Mouse (Mus musculus) retina, postnatal 7 days (tissue): Measurements from ENCODE around the gene Cnbp.

Experiments used
- DNase-seq: peaks from one replicate; pipeline ENCODE4 v3.0.0-alpha.2; 2012; ENCODE audit warnings: low read depth, low spot score

Gene Cnbp

DNA sequence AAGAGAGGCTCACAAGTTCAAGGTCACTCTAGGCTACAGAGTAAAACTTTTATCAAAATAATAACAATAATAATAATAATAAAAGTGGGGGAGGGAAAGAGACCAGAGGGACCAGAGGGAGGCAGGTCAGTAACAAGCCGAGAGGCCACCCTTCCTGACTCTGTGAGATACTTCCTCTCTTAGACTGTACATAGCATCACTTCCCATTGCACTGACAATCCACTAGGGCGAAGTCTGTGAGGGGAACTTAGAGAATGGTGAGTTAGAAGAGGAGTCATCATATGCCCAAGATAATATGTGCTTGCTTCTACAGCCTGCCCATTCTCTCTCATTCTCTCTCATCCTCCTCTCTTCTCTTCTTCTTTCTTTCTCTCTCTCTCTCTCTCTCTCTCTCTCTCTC, 44.9 kb downstream of the Cnbp start:
- DNase-seq = no peak

- no peak for DNase-seq
Observed at GRCm38 (mm10) chr6:87805448-87805847, 45.5 kb downstream of the Cnbp start.

- DNase-seq = no peak
Observed at GRCm38 (mm10) chr6:87804886-87805285, 46.0 kb downstream of the Cnbp start.

DNA sequence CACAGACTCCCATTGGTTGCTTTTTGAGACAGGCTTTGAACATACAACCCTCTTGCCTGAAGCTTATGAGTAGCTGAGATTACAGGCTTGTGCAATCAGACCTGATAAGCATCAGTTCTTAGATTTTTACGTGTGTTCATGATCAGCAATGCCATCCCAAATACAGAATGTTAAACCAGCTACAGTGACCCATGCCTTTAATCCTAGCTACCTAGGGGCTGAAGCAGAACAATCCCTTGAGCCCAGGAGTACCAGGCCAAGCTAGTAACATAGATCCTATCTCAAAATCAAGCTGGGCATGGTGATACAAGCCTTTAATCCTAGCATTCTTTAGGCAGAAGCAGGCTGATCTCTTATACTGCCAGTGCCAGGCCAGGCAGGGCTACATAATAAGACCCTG, 46.9 kb downstream of the Cnbp start:
- no peak for DNase-seq

GRCm38 (mm10) chr6:87802462-87802861, 48.4 kb downstream of the Cnbp start:
- no peak for DNase-seq

DNA sequence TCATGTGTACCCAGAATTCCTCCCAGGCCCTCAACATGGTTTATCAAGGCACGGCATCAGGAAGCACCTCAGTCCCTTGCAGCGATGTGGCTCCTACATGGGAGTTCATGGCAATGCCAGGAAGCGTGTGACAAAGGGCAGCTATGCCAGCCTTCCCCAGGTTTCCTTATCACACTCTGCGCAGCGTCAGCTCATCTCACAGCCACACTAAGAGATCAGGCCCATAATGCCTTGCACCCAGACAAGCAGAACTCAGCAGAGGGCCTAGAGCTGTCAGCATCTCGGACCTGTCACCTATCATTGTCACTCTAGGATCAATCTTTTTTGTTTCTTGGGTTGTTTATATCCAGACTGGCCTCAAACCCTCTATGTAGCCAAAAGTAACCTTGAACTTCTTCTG, 51.3 kb downstream of the Cnbp start:
- no peak for DNase-seq

DNA sequence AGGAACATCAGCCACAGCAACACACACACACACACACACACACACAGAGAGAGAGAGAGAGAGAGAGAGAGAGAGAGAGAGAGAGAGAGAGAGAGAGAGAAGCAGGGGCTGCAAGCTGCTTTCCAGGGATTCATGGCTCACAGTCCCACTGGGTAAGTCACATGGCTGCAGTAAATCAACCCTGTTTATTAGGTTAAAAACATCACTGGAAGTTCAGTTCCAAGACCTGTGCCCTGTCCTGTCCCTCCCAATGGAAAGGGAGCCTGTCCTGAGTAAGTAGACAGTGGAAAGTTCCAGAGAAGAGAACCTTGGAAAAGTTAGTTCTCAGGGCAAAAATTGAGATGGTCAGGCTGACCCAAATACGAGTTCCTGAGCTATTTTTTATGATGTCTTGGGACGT, 53.6 kb downstream of the Cnbp start:
- DNase-seq = no peak

- DNase-seq = no peak
Observed at GRCm38 (mm10) chr6:87796251-87796880, 54.5 kb downstream of the Cnbp start.

DNA sequence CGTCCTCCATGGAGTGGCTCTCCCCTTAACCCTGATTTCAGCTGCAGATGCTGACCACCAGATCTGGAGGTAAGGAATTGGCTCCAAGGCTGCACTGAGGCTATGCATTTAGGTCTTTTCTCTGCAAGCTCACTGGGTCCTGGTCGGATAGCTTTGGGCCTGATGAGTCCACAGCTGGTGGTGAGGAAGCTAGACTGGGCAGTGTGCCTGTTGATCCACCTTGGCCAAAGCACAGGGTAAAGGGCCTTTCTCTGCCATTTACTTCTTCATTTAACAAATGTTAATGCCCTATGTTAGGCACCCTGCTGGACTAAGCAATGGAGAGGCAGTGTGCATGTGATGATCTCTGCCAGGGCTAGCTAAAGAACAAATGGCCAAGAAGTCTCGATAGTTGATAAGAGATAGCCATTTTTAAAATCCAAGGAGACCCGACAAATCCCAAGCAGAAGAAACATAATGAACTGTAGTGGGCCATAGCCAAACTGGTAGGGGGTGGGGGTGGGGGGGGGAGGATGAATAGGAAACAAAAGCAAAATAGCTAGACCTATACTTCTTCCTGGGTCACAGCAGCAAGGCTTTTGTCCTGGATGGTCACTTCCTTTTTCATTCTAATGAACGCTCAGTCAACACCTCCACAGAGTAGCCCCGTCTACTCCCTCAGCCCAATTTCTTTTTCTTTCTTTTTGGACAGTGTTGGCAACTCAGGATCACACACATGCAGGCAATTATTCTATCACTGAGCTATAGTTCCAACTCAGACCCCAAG, 55.3 kb downstream of the Cnbp start:
- no peak for DNase-seq

- DNase-seq = no peak
Observed at GRCm38 (mm10) chr6:87793821-87794510, 56.9 kb downstream of the Cnbp start.
